Mouse (Mus musculus) telencephalon, adult 2 months (tissue): ENCODE measurements at regions not wholly inside any gene's neighbourhood (a gene's known extent, or its start where the extent isn't known, plus 50 kb on each side); places are given as distances from the start of the nearest gene placed in this dataset.

Source experiments
- DNase-seq: peaks from one replicate; pipeline ENCODE4 v3.0.0-alpha.2; 2011; ENCODE audit warnings: low read depth, low spot score

- no peak for DNase-seq
These were observed 632.5 kb upstream of the Tle4 start for GRCm38 (mm10) chr19:15230129-15230927.

- DNase-seq = no peak
These were observed 619.5 kb upstream of the Tle4 start for GRCm38 (mm10) chr19:15217387-15217786.

- no peak for DNase-seq
These were observed 616.8 kb upstream of the Tle4 start for GRCm38 (mm10) chr19:15214651-15215050.

GRCm38 (mm10) chr19:15212881-15213280 is 615.0 kb upstream of the Tle4 start:
- no peak for DNase-seq

DNA sequence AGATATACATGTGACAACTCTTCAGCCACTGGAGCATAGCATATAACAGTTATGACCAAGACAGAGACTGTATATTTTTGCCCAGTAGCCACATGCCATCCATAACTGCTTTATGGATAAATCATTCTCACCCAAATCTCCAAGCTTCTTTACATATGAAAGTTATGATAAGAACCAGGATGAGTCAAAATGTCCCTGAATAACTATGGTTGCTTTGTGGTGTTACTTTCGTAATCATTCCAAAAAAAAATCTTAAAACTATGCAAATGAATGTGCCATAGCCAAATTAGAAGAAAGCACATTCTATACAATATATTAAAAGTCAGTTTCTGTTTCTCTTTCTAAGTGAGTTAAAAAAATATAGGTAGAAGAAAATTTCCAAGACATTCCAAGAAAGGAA is 605.2 kb upstream of the Tle4 start:
- DNase-seq = no peak

GRCm38 (mm10) chr19:15201262-15201661 is 603.4 kb upstream of the Tle4 start:
- DNase-seq = no peak

DNA sequence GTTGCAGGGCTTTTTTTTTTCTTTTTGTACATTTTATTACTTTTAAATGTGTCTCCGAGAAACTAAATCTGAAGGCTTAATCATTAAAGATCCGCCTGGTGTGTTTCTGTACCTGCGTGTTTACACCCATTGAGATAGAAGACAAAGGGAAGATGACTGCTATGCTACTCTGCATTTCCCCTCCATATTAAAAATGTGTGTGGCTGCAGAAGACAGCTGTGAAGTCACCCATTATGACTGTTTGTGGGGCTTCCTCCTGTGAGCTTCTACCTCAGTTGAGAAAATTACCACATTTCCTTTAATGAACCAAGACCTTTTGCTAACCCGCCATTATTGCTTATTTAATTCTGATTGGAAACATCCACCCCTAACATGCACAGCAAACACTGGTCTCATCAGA is 602.9 kb upstream of the Tle4 start:
- DNase-seq = no peak

- no peak for DNase-seq
These were observed 602.5 kb upstream of the Tle4 start for GRCm38 (mm10) chr19:15200361-15200760.

GRCm38 (mm10) chr19:15199692-15200091 is 601.8 kb upstream of the Tle4 start:
- no peak for DNase-seq

DNA sequence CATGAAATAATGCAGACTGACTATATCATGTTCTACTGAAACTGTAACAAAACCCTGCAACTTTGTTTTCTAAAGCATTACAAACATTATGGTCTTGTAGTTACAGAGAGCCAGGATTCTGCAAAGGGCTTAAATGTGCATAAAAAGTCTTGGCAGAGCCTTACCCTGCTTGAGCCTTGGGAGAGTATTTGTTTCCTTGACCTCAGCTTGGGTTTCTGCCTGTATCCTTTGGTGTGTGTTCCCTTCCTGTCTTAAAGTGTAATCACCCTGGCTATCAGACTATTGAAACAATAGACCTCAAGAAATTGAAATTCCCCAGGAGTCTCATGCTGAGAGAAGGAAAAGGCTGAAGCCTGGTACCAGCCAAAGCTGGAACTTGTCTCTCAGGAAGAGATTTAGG is 577.4 kb upstream of the Tle4 start:
- no peak for DNase-seq

DNA sequence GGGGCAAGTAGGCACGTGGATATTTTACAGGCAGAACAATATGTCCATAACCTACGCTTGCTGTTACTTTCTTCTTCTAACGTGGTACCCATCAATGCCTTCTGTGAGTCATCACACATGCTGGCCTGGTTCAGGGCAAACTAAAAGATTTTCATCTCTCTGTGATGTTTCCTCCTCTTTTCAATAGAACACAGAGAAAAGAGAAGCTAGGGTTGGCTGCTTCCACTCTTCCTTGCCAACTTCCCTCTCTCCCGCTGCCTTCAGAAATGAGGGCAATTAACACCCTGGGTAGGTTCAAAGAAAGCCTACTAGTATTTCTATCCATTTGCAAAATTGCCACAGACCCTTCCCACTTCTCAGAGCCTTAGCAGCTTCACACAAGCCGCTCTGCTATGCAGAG is 575.5 kb upstream of the Tle4 start:
- DNase-seq = no peak

GRCm38 (mm10) chr19:15167184-15167583 is 569.3 kb upstream of the Tle4 start:
- no peak for DNase-seq

GRCm38 (mm10) chr19:15160641-15161040 is 562.8 kb upstream of the Tle4 start:
- no peak for DNase-seq

DNA sequence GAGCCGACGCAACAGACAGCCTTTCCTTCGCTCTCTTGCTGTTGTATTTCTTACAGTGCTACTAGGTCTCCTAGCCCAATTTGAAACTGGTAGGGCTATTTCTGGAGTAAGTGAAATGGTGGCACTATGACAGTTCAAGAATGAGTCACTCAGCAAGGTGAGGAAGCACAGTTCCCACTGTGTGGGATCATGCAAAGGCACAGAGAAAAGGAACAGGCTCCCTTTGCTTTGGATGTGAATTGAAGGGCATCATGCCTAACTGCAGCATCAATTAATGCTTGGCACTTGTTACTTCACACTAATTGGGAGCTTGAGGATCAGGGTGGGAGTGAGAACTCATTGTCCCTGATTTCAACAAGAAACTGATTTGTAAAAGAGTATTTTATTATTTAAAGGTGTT is 560.8 kb upstream of the Tle4 start:
- peak; percentile 39 for DNase-seq

- DNase-seq = no peak
These were observed 560.3 kb upstream of the Tle4 start for GRCm38 (mm10) chr19:15158177-15158576.

- no peak for DNase-seq
These were observed 556.8 kb upstream of the Tle4 start for GRCm38 (mm10) chr19:15154693-15155092.

GRCm38 (mm10) chr19:15146325-15146724 is 548.5 kb upstream of the Tle4 start:
- no peak for DNase-seq

- DNase-seq = no peak
These were observed 529.3 kb upstream of the Tle4 start for GRCm38 (mm10) chr19:15127122-15127521.

- no peak for DNase-seq
These were observed 510.7 kb upstream of the Tle4 start for GRCm38 (mm10) chr19:15108441-15109026.

DNA sequence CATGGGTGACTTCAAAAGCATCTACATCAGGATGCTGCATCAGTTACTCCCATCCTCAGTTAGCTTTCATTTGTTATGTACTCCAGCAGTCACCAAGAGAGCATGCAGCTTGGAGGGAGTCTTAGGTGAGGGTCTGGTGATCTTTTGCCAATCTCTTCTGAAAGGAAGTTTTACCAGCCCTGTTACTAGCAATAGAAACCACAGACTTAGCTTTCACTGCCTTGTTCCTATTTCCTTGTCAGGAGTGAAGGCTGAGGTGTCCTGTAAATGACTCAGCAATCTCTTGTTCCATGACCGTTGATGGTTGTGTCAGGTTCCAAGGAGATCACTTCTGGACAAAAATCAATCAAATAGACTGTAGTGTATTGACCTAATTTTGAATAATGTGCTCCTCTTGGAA is 497.2 kb upstream of the Tle4 start:
- no peak for DNase-seq

DNA sequence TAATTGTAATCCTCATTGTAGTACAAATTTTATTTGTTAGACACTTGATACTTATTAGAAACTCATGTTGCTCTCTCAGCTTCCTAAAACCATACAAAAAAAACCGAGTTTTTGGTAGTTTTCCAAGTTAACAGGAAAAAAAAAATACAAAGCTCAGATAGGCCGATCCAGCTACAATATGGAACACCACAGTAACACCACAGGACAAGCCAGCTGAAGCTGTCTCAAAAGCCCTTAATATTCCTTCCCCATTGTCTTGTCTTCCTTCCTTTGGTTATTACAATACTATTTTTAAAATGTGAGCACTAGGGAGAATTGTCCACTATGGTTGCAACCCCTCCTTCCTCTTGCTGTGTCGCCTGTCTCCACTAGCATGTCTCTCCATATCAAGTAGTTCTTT is 495.7 kb upstream of the Tle4 start:
- DNase-seq = no peak

- no peak for DNase-seq
These were observed 482.8 kb upstream of the Tle4 start for GRCm38 (mm10) chr19:15080638-15081037.

- no peak for DNase-seq
These were observed 459.9 kb upstream of the Tle4 start for GRCm38 (mm10) chr19:15057801-15058200.
